Mouse (Mus musculus) adrenal gland, adult 10 weeks (tissue): ENCODE data around the gene Shmt2. TPM values are rescaled to one million over a fixed set of nuclear protein-coding genes. Genes with fewer than 3 reads are reported as not detected.

Experiments used
- polyA plus RNA-seq: library from polyadenylated mRNA; stranded (reverse); fragments of 350-450 nt; fragmentation: Illumina TruSeq; extraction: RNeasy Lipid Tissue Mini Kit (QIAGEN cat#74804); gene quantifications from one replicate; pipeline ENCODE4 v1.2.3, GENCODE M21; 2014; ENCODE audit warnings: low read depth, low replicate concordance

Shmt2 gene
- 2.1 TPM for polyA plus RNA-seq

GRCm38 (mm10) chr10:127522088-127522581 lies at the start of gene Shmt2:
TSS of gene Shmt2 (minus strand) at chr10:127522444.

GRCm38 (mm10) chr10:127534036-127534928 lies 12.0 kb upstream of the Shmt2 start, which contains the start of gene Nxph4:
TSS of gene Nxph4 (minus strand) at chr10:127534559.

GRCm38 (mm10) chr10:127514764-127515163 lies 7.5 kb downstream of the Shmt2 start, which contains the start of gene Ndufa4l2:
TSS of gene Ndufa4l2 (plus strand) at chr10:127514967.

GRCm38 (mm10) chr10:127500894-127501893 lies 21.1 kb downstream of the Shmt2 start, which contains the start of gene Stac3:
TSS of gene Stac3 (plus strand) at chr10:127501686.

Other genes with a start within 250 kb of the Shmt2 start
- 2.2 TPM for gene Mbd6, start 233.4 kb downstream of the Shmt2 start, polyA plus RNA-seq
- 18.8 TPM for gene Mars, start 210.7 kb downstream of the Shmt2 start, polyA plus RNA-seq
- gene Arhgap9, start 200.5 kb downstream of the Shmt2 start, polyA plus RNA-seq, result 0.70 TPM
- not detected for gene Gli1, start 180.5 kb downstream of the Shmt2 start, polyA plus RNA-seq
- not detected for gene Inhbe, start 168.0 kb downstream of the Shmt2 start, polyA plus RNA-seq
- gene Inhbc, start 152.0 kb downstream of the Shmt2 start, polyA plus RNA-seq, result not detected
- 216 TPM for gene R3hdm2, start 142.1 kb downstream of the Shmt2 start, polyA plus RNA-seq
- not detected for gene Stac3, start 20.8 kb downstream of the Shmt2 start, polyA plus RNA-seq
- gene Ndufa4l2, start 7.5 kb downstream of the Shmt2 start, polyA plus RNA-seq, result 2.6 TPM
- not detected for gene Nxph4, start 12.1 kb upstream of the Shmt2 start, polyA plus RNA-seq
- 6.5 TPM for gene Lrp1, start 98.7 kb upstream of the Shmt2 start, polyA plus RNA-seq
- 42.6 TPM for gene Stat6, start 120.5 kb upstream of the Shmt2 start, polyA plus RNA-seq
- 12.3 TPM for gene Nemp1, start 144.5 kb upstream of the Shmt2 start, polyA plus RNA-seq
- 3.4 TPM for gene Nab2, start 146.1 kb upstream of the Shmt2 start, polyA plus RNA-seq
- gene Myo1a, start 182.7 kb upstream of the Shmt2 start, polyA plus RNA-seq, result 0.41 TPM
- gene Tac2, start 202.0 kb upstream of the Shmt2 start, polyA plus RNA-seq, result not detected
- 3.3 TPM for gene Zbtb39, start 217.1 kb upstream of the Shmt2 start, polyA plus RNA-seq
- 2.9 TPM for gene Gpr182, start 229.3 kb upstream of the Shmt2 start, polyA plus RNA-seq
- 6.2 TPM for gene Rdh1, start 237.3 kb upstream of the Shmt2 start, polyA plus RNA-seq
- gene Rdh16f1, start 237.3 kb upstream of the Shmt2 start, polyA plus RNA-seq, result not detected